Mouse (Mus musculus) kidney, postnatal 0 days (tissue): ENCODE measurements around the gene Lars2. TPM values are rescaled to one million over a fixed set of nuclear protein-coding genes. Genes with fewer than 3 reads are reported as not detected.

Experiments used
- ATAC-seq: fragments of 200-750 bp; cut with Nextera tagmentation; replicated peaks from 2 replicates; pipeline ENCODE4 v1.8.0; 2017; ENCODE audit warnings: low read depth, moderate number of reproducible peaks, moderate TSS enrichment, moderate library complexity; ENCODE audit not compliant: low FRiP score
- DNase-seq: peaks from one replicate; pipeline ENCODE4 v3.0.0-alpha.2; 2016; ENCODE audit warnings: low spot score
- H3K27ac ChIP-seq: fragments of 300-500 bp; sonication (generic); 2 replicates; pipeline ENCODE4 v1.5.1; 2014; ENCODE audit warnings: mild to moderate bottlenecking
- H3K27me3 ChIP-seq: fragments of 300-500 bp; sonication (generic); 2 replicates; pipeline ENCODE4 v1.6.1; 2014; ENCODE audit warnings: low read length, mixed read lengths; ENCODE audit not compliant: insufficient read depth
- H3K36me3 ChIP-seq: fragments of 300-500 bp; sonication (generic); 2 replicates; pipeline ENCODE4 v1.6.1; 2014; ENCODE audit warnings: low read length, mixed read lengths; ENCODE audit not compliant: insufficient read depth
- H3K4me1 ChIP-seq: fragments of 300-500 bp; sonication (generic); replicated peaks from 2 replicates; pipeline ENCODE4 v1.6.1; 2014; ENCODE audit warnings: antibody characterized with exemption, low read length, mixed read lengths; ENCODE audit not compliant: insufficient read depth
- H3K4me2 ChIP-seq: fragments of 300-500 bp; sonication (generic); 2 replicates; pipeline ENCODE4 v1.6.1; 2014; ENCODE audit warnings: mild to moderate bottlenecking, low read length, moderate library complexity, mixed read lengths
- H3K4me3 ChIP-seq: fragments of 300-500 bp; sonication (generic); replicated peaks from 2 replicates; pipeline ENCODE4 v1.5.1; 2014; ENCODE audit warnings: low read depth, low read length
- H3K9ac ChIP-seq: fragments of 300-500 bp; sonication (generic); 2 replicates; pipeline ENCODE4 v1.6.1; 2014; ENCODE audit warnings: low read depth, low read length
- H3K9me3 ChIP-seq: fragments of 300-500 bp; sonication (generic); replicated peaks from 2 replicates; pipeline ENCODE4 v1.6.1; 2016; ENCODE audit warnings: low read length, inconsistent platforms, mixed read lengths
- CTCF ChIP-seq: IDR thresholded peaks from 2 replicates; pipeline ENCODE4 v1.5.1; 2016; ENCODE audit warnings: antibody characterized with exemption, low read depth, mild to moderate bottlenecking, moderate library complexity
- WGBS: fragments of 180-500 bp; shearing (Covaris S2); extraction: QIAGEN DNeasy Blood & Tissue Kit; methylation state at CpG from one replicate; pipeline ENCODE4 v1.1.7; 2014; 5-methylcytosine and 5-hydroxymethylcytosine counted together
- polyA plus RNA-seq: library from polyadenylated mRNA; unstranded; fragments of >200 nt; fragmentation: Nextera tagmentation; extraction: Ambion mirVana; gene quantifications from 2 replicates; pipeline ENCODE4 v1.2.1, GENCODE M21; 2015

Lars2 gene
- polyA plus RNA-seq, 1 experiment from 2014 or later: 1,696 TPM

GRCm38 (mm10) chr9:123391140-123391849 is 24.6 kb downstream of the Lars2 start:
- peak; percentile 79 for DNase-seq
- no peak; the same call in 1 of the 2 replicates for ATAC-seq
- Histone ChIP-seq H3K27ac (0 out of 2 replicates have a peak overlapping the region, but pooled peaks have one; percentile 36), H3K9me3 (no peaks in the 10 kb centered on the region), H3K9ac (no peak overlapping the region), H3K4me3 (no peak overlapping the region), H3K36me3 (0 out of 2 replicates have a peak, but pooled peaks cover 3% of the 10 kb centered on the region), H3K4me1 (no peaks in the 10 kb centered on the region), H3K27me3 (no peaks in the 10 kb centered on the region), H3K4me2 (no peak overlapping the region)
- no peak for TF ChIP-seq CTCF
- 55% methylated on average over 5 of the region's 5 CpGs for WGBS

GRCm38 (mm10) chr9:123394856-123395255 is 28.1 kb downstream of the Lars2 start:
- no peak for ATAC-seq
- peak overlapping the region; percentile 60; the same call in 1 of the 2 replicates for H3K27ac ChIP-seq
- no peak for TF ChIP-seq CTCF

DNA sequence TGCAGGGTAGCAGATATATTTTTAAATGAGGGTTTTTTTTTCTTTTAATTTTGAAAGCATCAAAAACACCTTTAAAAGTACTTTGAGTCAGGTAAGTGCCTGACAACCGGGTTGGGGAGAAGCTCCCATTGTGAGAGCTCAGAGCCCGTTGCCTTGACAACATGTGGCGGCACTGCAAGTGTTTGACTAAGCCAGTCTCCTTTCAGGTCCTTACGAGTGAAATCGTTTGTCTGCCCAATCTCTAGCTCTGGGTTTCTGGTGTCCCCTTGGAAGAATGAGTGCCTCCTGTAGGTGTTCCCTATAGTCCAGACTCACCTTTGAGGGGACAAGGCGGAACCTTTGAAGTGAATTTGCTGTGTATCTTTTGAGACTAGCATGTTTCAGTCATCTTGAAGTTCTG is 31.0 kb downstream of the Lars2 start:
- Histone ChIP-seq H3K36me3 (no peaks in the 10 kb centered on the region), H3K4me3 (no peak overlapping the region), H3K27ac (no peak overlapping the region), H3K4me1 (no peaks in the 10 kb centered on the region), H3K9ac (no peak overlapping the region), H3K27me3 (no peaks in the 10 kb centered on the region), H3K9me3 (no peaks in the 10 kb centered on the region), H3K4me2 (no peak overlapping the region)
- no peak for TF ChIP-seq CTCF
- WGBS: 79% methylated on average over 6 of the region's 6 CpGs
- ATAC-seq (no peak), DNase-seq (no peak)

More at GRCm38 (mm10) chr9:123394856-123395255, 28.1 kb downstream of the Lars2 start:
- Histone ChIP-seq H3K4me3 (no peak overlapping the region), H3K9ac (no peak overlapping the region), H3K27me3 (no peaks in the 10 kb centered on the region), H3K9me3 (no peaks in the 10 kb centered on the region), H3K36me3 (no peaks in the 10 kb centered on the region), H3K4me2 (no peak overlapping the region), H3K4me1 (no peaks in the 10 kb centered on the region)
- 47% methylated on average over 6 of the region's 6 CpGs for WGBS
- no peak for DNase-seq

GRCm38 (mm10) chr9:123402215-123402614 is 35.5 kb downstream of the Lars2 start:
- no peak for DNase-seq
- TF ChIP-seq CTCF: peak; percentile 21; the same call in 1 of the 2 replicates
- Histone ChIP-seq H3K4me1 (no peaks in the 10 kb centered on the region), H3K36me3 (no peaks in the 10 kb centered on the region), H3K4me3 (no peak overlapping the region), H3K27ac (no peak overlapping the region), H3K9ac (no peak overlapping the region), H3K9me3 (no peaks in the 10 kb centered on the region), H3K27me3 (no peaks in the 10 kb centered on the region), H3K4me2 (no peak overlapping the region)
- no peak for ATAC-seq
- 75% methylated on average over 3 of the region's 3 CpGs for WGBS

DNA sequence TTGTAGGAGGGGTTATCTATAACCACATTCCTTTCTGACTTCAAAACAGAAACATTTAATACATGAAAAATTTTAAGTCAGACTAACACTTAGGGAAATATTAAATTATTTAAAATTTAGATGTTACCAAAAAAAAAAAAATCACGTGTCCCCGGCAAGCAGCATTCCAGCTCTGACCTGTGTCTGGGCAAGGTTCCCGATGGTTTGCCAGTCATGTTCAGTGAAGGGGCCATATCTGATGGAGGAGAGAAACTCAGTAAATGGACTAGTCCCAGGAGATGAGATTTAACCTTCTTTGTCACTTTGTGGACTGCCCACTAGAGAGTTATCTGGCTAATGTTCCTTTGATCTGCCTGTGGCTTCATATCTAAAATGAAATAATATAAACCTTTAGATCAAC is 36.3 kb downstream of the Lars2 start:
- no peaks in the 10 kb centered on the region for H3K4me1 ChIP-seq
- H3K36me3 ChIP-seq: no peaks in the 10 kb centered on the region
- no peak for TF ChIP-seq CTCF
- no peak overlapping the region for H3K4me2 ChIP-seq
- H3K4me3 ChIP-seq: no peak overlapping the region
- H3K27ac ChIP-seq: no peak overlapping the region
- H3K9ac ChIP-seq: no peak overlapping the region
- 77% methylated on average over 3 of the region's 3 CpGs for WGBS
- DNase-seq: no peak
- H3K27me3 ChIP-seq: no peaks in the 10 kb centered on the region
- H3K9me3 ChIP-seq: no peaks in the 10 kb centered on the region
- ATAC-seq: no peak

DNA sequence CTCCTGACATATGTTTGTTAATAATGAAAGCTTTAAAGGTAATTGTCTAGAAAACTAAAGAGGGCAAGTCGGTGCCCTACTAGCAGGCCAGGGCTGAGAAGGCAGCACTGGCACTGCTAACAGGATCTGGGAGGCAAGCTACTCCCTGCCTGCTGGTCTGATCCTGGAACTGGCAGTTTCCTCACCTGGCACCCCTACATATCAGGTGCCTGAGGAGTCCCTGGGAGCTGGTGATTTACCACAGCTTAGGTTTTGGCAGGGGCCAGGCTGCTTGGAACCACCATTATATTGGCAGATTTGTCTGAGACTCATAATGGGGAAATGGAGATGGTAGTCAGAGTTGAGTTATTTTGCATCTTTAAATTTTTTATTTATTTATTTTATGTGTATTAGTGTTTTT is 38.5 kb downstream of the Lars2 start:
- ATAC-seq (no peak), DNase-seq (no peak)
- Histone ChIP-seq H3K4me1 (no peaks in the 10 kb centered on the region), H3K36me3 (no peaks in the 10 kb centered on the region), H3K27me3 (no peaks in the 10 kb centered on the region), H3K4me2 (no peak overlapping the region), H3K9ac (no peak overlapping the region), H3K27ac (no peak overlapping the region), H3K9me3 (no peaks in the 10 kb centered on the region), H3K4me3 (no peak overlapping the region)
- TF ChIP-seq CTCF: no peak
- WGBS: 84% methylated on average over 1 of the region's 1 CpGs
